Mouse (Mus musculus) left cerebral cortex, postnatal 4 days (tissue): ENCODE data around the gene Serpina1e. TPM values are rescaled to one million over a fixed set of nuclear protein-coding genes. Genes with fewer than 3 reads are reported as not detected.

Experiments
- DNase-seq: peaks from one replicate; pipeline ENCODE4 v3.0.0-alpha.2; 2022
- intact Hi-C: fragments of 180-260 bp; cut with DNase I; formaldehyde crosslinking; loops from one replicate; pipeline ENCODE4 v1.15.1; 2025
- total RNA-seq, 2 experiments: library from RNA; stranded (reverse); gene quantifications; 2 replicates each; pipeline ENCODE4 v1.2.3; 2021

Gene Serpina1e
- total RNA-seq: not detected

- no peak for DNase-seq
Observed at GRCm38 (mm10) chr12:103958798-103959197, at the start of gene Serpina1e. TSS of gene Serpina1e (minus strand) at chr12:103958975.

GRCm38 (mm10) chr12:104004689-104005088, 45.9 kb upstream of the Serpina1e start:
- intact Hi-C loops: no loop called here
- no peak for DNase-seq

More at GRCm38 (mm10) chr12:103958798-103959197, at the start of gene Serpina1e:
- intact Hi-C loops: no loop called here

- DNase-seq: no peak
- intact Hi-C loops: no loop called here
Observed at GRCm38 (mm10) chr12:104003238-104003612, 44.5 kb upstream of the Serpina1e start.

- DNase-seq: no peak
- intact Hi-C loops: no loop called here
Observed at GRCm38 (mm10) chr12:104002569-104003237, 43.9 kb upstream of the Serpina1e start.

- no peak for DNase-seq
- intact Hi-C loops: no loop called here
Observed at GRCm38 (mm10) chr12:104000594-104000993, 41.8 kb upstream of the Serpina1e start.

- DNase-seq: no peak
- intact Hi-C loops: loop anchor here (5.0 kb wide), 1 partner anchor 418 kb away; no protein-coding TSS in a partner anchor
Observed at GRCm38 (mm10) chr12:103999611-104000010, 40.8 kb upstream of the Serpina1e start.

- DNase-seq: no peak
- intact Hi-C loops: loop anchor here (5.0 kb wide), 1 partner anchor 421 kb away; no protein-coding TSS in a partner anchor
Observed at GRCm38 (mm10) chr12:103996513-103996912, 37.7 kb upstream of the Serpina1e start.

- peak; percentile 72 for DNase-seq
- intact Hi-C loops: loop anchor here (2.0 to 5.0 kb wide), 2 partner anchors 73 to 422 kb away; no protein-coding TSS in a partner anchor
Observed at GRCm38 (mm10) chr12:103995292-103996072, 36.7 kb upstream of the Serpina1e start.

GRCm38 (mm10) chr12:103992945-103993344, 34.2 kb upstream of the Serpina1e start:
- intact Hi-C loops: no loop called here
- no peak for DNase-seq

- intact Hi-C loops: no loop called here
Observed at GRCm38 (mm10) chr12:103989857-103990256, 31.1 kb upstream of the Serpina1e start, which contains the start of gene Serpina11. TSS of gene Serpina11 (minus strand) at chr12:103989957.

GRCm38 (mm10) chr12:103989514-103989767, 30.7 kb upstream of the Serpina1e start:
- intact Hi-C loops: no loop called here
- DNase-seq: no peak

More at GRCm38 (mm10) chr12:103989857-103990256, 31.1 kb upstream of the Serpina1e start, which contains the start of gene Serpina11:
- DNase-seq: no peak

GRCm38 (mm10) chr12:103988754-103989513, 30.2 kb upstream of the Serpina1e start:
- DNase-seq: no peak
- intact Hi-C loops: no loop called here

GRCm38 (mm10) chr12:103985868-103986267, 27.1 kb upstream of the Serpina1e start:
- intact Hi-C loops: no loop called here
- DNase-seq: no peak

- intact Hi-C loops: no loop called here
- peak; percentile 64 for DNase-seq
Observed at GRCm38 (mm10) chr12:103984935-103985334, 26.2 kb upstream of the Serpina1e start.

GRCm38 (mm10) chr12:103981646-103982360, 23.0 kb upstream of the Serpina1e start:
- DNase-seq: no peak

GRCm38 (mm10) chr12:103978294-103978693, 19.5 kb upstream of the Serpina1e start:
- DNase-seq: no peak
- intact Hi-C loops: no loop called here

More at GRCm38 (mm10) chr12:103981646-103982360, 23.0 kb upstream of the Serpina1e start:
- intact Hi-C loops: no loop called here

GRCm38 (mm10) chr12:103977846-103978245, 19.1 kb upstream of the Serpina1e start:
- peak; percentile 31 for DNase-seq

GRCm38 (mm10) chr12:103977060-103977459, 18.3 kb upstream of the Serpina1e start:
- intact Hi-C loops: no loop called here
- DNase-seq: no peak

More at GRCm38 (mm10) chr12:103977846-103978245, 19.1 kb upstream of the Serpina1e start:
- intact Hi-C loops: no loop called here

GRCm38 (mm10) chr12:103971080-103971479, 12.3 kb upstream of the Serpina1e start:
- no peak for DNase-seq
- intact Hi-C loops: no loop called here

GRCm38 (mm10) chr12:103969577-103970116, 10.9 kb upstream of the Serpina1e start:
- intact Hi-C loops: no loop called here
- DNase-seq: no peak
